Mouse (Mus musculus) E14TG2a.4 (cell line): ENCODE data around the gene Barhl1.
A peak's percentile ranks its signal among the peaks of the same experiment; 100 is the strongest.

Source experiments
- H3K27me3 ChIP-seq: 2 replicates; pipeline ENCODE4 v1.6.1; 2014; ENCODE audit warnings: low read length, control low read depth; ENCODE audit not compliant: insufficient read depth
- H3K36me3 ChIP-seq: 2 replicates; pipeline ENCODE4 v1.6.1; 2014; ENCODE audit warnings: low read length, control low read depth; ENCODE audit not compliant: insufficient read depth
- H3K4me1 ChIP-seq: replicated peaks from 2 replicates; pipeline ENCODE4 v1.6.1; 2014; ENCODE audit warnings: low read depth, low read length, control low read depth
- H3K4me3 ChIP-seq: replicated peaks from 2 replicates; pipeline ENCODE4 v1.5.1; 2014; ENCODE audit warnings: mild to moderate bottlenecking, low read length
- H3K9me3 ChIP-seq: 2 replicates; pipeline ENCODE4 v1.6.1; 2014; ENCODE audit warnings: low read length, control low read depth
- CTCF ChIP-seq: conservative IDR thresholded peaks from 2 replicates; pipeline ENCODE4 v1.5.1; 2014; ENCODE audit warnings: low read length
- NANOG ChIP-seq: IDR thresholded peaks from 2 replicates; pipeline ENCODE4 v1.6.1; 2014; ENCODE audit warnings: borderline replicate concordance, low read length, mixed read lengths
- POU5F1 ChIP-seq: IDR thresholded peaks from 2 replicates; pipeline ENCODE4 v1.6.1; 2014; ENCODE audit warnings: low read length, borderline replicate concordance

Gene Barhl1

GRCm38 (mm10) chr2:28943666-28944516, 27.4 kb upstream of the Barhl1 start:
- Histone ChIP-seq H3K27me3 (peaks cover 7% of the 10 kb centered on the region; the same call in 1 of the 2 replicates), H3K36me3 (no peaks in the 10 kb centered on the region), H3K9me3 (no peaks in the 10 kb centered on the region), H3K4me1 (peaks cover 17% of the 10 kb centered on the region), H3K4me3 (no peak overlapping the region)
- no peak for TF ChIP-seq NANOG
- no peak for TF ChIP-seq CTCF
- no peak for TF ChIP-seq POU5F1

GRCm38 (mm10) chr2:28938997-28939396, 22.5 kb upstream of the Barhl1 start:
- H3K27me3 ChIP-seq = no peaks in the 10 kb centered on the region
- no peaks in the 10 kb centered on the region for H3K36me3 ChIP-seq
- no peak overlapping the region for H3K4me3 ChIP-seq
- H3K9me3 ChIP-seq = no peaks in the 10 kb centered on the region
- TF ChIP-seq CTCF (no peak), POU5F1 (no peak), NANOG (no peak)
- H3K4me1 ChIP-seq = peaks cover 17% of the 10 kb centered on the region

- Histone ChIP-seq H3K27me3 (no peaks in the 10 kb centered on the region), H3K9me3 (no peaks in the 10 kb centered on the region), H3K4me1 (no peaks in the 10 kb centered on the region), H3K36me3 (no peaks in the 10 kb centered on the region), H3K4me3 (no peak overlapping the region)
- TF ChIP-seq NANOG (no peak), CTCF (peak; percentile 66)
Observed at GRCm38 (mm10) chr2:28930571-28930970, 14.1 kb upstream of the Barhl1 start.

DNA sequence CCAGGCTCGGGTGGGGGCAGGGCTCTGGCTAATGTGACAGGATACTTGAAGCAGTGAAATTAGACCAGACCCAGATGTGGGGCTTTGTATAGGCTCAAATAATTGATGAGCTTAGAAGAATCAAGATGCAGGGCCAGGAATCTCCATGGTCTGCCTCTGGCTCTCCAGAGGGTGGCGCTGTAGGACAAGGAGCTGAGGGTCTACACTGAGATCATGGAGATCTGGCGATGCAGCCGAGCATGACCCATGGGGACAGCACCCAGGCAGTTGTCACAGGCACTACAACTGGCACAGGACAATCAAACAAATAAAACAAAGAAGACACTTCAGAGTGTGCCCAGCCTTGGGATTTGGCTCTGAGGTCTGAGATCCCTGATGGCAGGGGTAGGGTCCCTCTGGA, 7.4 kb upstream of the Barhl1 start:
- no peak overlapping the region for H3K4me3 ChIP-seq
- H3K9me3 ChIP-seq = no peaks in the 10 kb centered on the region
- no peaks in the 10 kb centered on the region for H3K36me3 ChIP-seq
- peaks cover 9% of the 10 kb centered on the region for H3K4me1 ChIP-seq
- TF ChIP-seq CTCF = peak; percentile 86
- no peak for TF ChIP-seq NANOG
- H3K27me3 ChIP-seq = peaks cover 44% of the 10 kb centered on the region

GRCm38 (mm10) chr2:28919001-28919400, 2.5 kb upstream of the Barhl1 start:
- TF ChIP-seq POU5F1 (no peak), NANOG (no peak), CTCF (no peak)
- Histone ChIP-seq H3K4me1 (peaks cover 28% of the 10 kb centered on the region), H3K36me3 (no peaks in the 10 kb centered on the region), H3K4me3 (no peak overlapping the region), H3K9me3 (no peaks in the 10 kb centered on the region), H3K27me3 (peaks cover 90% of the 10 kb centered on the region)

GRCm38 (mm10) chr2:28917518-28918361, 1.3 kb upstream of the Barhl1 start:
- H3K4me1 ChIP-seq = peaks cover 29% of the 10 kb centered on the region
- H3K4me3 ChIP-seq = peak overlapping the region; percentile 71
- no peaks in the 10 kb centered on the region for H3K9me3 ChIP-seq
- no peak for TF ChIP-seq CTCF
- no peak for TF ChIP-seq NANOG
- TF ChIP-seq POU5F1 = no peak
- H3K27me3 ChIP-seq = peaks cover 92% of the 10 kb centered on the region
- H3K36me3 ChIP-seq = no peaks in the 10 kb centered on the region

- Histone ChIP-seq H3K4me1 (peaks cover 34% of the 10 kb centered on the region), H3K36me3 (no peaks in the 10 kb centered on the region), H3K9me3 (no peaks in the 10 kb centered on the region), H3K4me3 (peak overlapping the region; percentile 71), H3K27me3 (peaks cover 92% of the 10 kb centered on the region)
- TF ChIP-seq POU5F1 = no peak
- no peak for TF ChIP-seq CTCF
- TF ChIP-seq NANOG = no peak
Observed at GRCm38 (mm10) chr2:28917156-28917517, 669 bp upstream of the Barhl1 start.

GRCm38 (mm10) chr2:28915768-28916512, 528 bp downstream of the Barhl1 start:
- H3K36me3 ChIP-seq = no peaks in the 10 kb centered on the region
- H3K4me1 ChIP-seq = peaks cover 46% of the 10 kb centered on the region
- TF ChIP-seq POU5F1 = no peak
- no peak for TF ChIP-seq CTCF
- no peak for TF ChIP-seq NANOG
- peak overlapping the region; percentile 46 for H3K4me3 ChIP-seq
- peaks cover 92% of the 10 kb centered on the region for H3K27me3 ChIP-seq
- 0 out of 2 replicates have a peak, but pooled peaks cover under 1% of the 10 kb centered on the region for H3K9me3 ChIP-seq
